Mouse (Mus musculus) stomach, embryonic 16.5 days (tissue): ENCODE data around the gene Fip1l1. TPM values are rescaled to one million over a fixed set of nuclear protein-coding genes. Genes with fewer than 3 reads are reported as not detected.

Experiments
- ATAC-seq: fragments of 200-750 bp; cut with Nextera tagmentation; 2 replicates; pipeline ENCODE4 v1.8.0; 2017; ENCODE audit warnings: moderate number of reproducible peaks, moderate TSS enrichment; ENCODE audit not compliant: insufficient read depth, low FRiP score
- H3K27ac ChIP-seq: fragments of 300-500 bp; sonication (generic); 2 replicates; pipeline ENCODE4 v1.5.1; 2014; ENCODE audit warnings: low read length
- H3K27me3 ChIP-seq: fragments of 300-500 bp; sonication (generic); 2 replicates; pipeline ENCODE4 v1.6.1; 2014; ENCODE audit warnings: low read length, control low read depth, mixed read lengths; ENCODE audit not compliant: control insufficient read depth, insufficient read depth
- H3K36me3 ChIP-seq: fragments of 300-500 bp; sonication (generic); 2 replicates; pipeline ENCODE4 v1.6.1; 2014; ENCODE audit warnings: low read length; ENCODE audit not compliant: control insufficient read depth, insufficient read depth
- H3K4me1 ChIP-seq: fragments of 300-500 bp; sonication (generic); 2 replicates; pipeline ENCODE4 v1.6.1; 2014; ENCODE audit warnings: low read length, control low read depth, mixed read lengths; ENCODE audit not compliant: control insufficient read depth, insufficient read depth
- H3K4me2 ChIP-seq: fragments of 300-500 bp; sonication (generic); 2 replicates; pipeline ENCODE4 v1.6.1; 2014; ENCODE audit warnings: low read depth, low read length, mixed read lengths
- H3K4me3 ChIP-seq: fragments of 300-500 bp; sonication (generic); replicated peaks from 2 replicates; pipeline ENCODE4 v1.5.1; 2014; ENCODE audit warnings: mild to moderate bottlenecking, low read length
- H3K9ac ChIP-seq: fragments of 300-500 bp; sonication (generic); 2 replicates; pipeline ENCODE4 v1.6.1; 2014; ENCODE audit warnings: low read length
- H3K9me3 ChIP-seq: fragments of 300-500 bp; sonication (generic); replicated peaks from 2 replicates; pipeline ENCODE4 v1.6.1; 2016; ENCODE audit warnings: low read length, control low read depth; ENCODE audit not compliant: control insufficient read depth
- WGBS: fragments of 180-500 bp; shearing (Covaris S2); extraction: QIAGEN DNeasy Blood & Tissue Kit; methylation state at CpG from one replicate; pipeline ENCODE4 v1.1.7; 2014; 5-methylcytosine and 5-hydroxymethylcytosine counted together
- polyA plus RNA-seq: library from polyadenylated mRNA; unstranded; fragments of >200 nt; fragmentation: Nextera tagmentation; extraction: Ambion mirVana; gene quantifications from 2 replicates; pipeline ENCODE4 v1.2.1, GENCODE M21; 2015

Fip1l1 gene
- polyA plus RNA-seq, 1 experiment from 2014 or later, result 61.8 TPM

DNA sequence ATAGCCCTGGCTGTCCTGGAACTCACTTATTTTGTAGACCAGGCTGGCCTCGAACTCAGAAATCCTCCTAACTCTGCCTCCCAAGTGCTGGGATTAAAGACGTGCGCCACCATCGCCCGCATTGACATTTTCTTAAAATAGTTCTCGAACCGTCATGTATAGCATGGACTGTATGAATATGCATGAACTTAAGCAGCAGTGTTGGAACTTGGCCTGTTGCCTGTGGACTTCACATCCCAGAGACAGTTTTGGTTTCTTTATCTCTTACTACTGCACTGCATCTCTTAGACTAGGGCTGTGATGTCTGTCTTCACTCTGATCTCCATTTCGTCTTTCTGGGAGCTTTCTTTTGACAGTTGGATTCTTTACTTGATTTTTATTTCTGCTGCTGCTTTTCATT, 14.3 kb downstream of the Fip1l1 start:
- Histone ChIP-seq H3K4me1 (no peaks in the 10 kb centered on the region), H3K27me3 (no peaks in the 10 kb centered on the region), H3K27ac (no peak overlapping the region), H3K4me2 (no peak overlapping the region), H3K9ac (no peak overlapping the region), H3K4me3 (no peak overlapping the region), H3K9me3 (no peaks in the 10 kb centered on the region), H3K36me3 (peaks cover 8% of the 10 kb centered on the region; the same call in 1 of the 2 replicates)
- 88% methylated on average over 8 of the region's 8 CpGs for WGBS
- ATAC-seq, result no peak

DNA sequence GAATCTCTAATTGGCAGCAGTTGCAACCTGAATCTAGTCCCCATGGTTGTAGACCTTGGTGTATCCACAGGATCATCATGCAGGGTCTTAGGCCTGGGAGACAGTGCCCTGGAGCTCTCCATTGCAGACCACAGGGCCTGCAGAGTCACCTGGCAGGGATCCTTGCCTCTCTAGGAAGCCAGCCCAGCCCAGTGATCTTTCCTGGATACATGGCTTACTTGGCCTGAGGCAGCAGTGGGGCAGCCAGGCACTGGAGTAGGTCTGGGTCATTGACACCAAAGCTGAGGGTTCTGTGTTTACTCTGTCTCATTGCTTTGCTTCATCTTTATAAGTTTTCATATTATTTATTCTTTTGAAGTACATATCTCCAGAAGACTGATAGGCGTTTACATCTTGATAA, 25.9 kb downstream of the Fip1l1 start:
- no peaks in the 10 kb centered on the region for H3K9me3 ChIP-seq
- H3K27ac ChIP-seq, result no peak overlapping the region
- 80% methylated on average over 1 of the region's 1 CpGs for WGBS
- H3K4me3 ChIP-seq, result no peak overlapping the region
- peaks cover 15% of the 10 kb centered on the region; the same call in 1 of the 2 replicates for H3K36me3 ChIP-seq
- no peaks in the 10 kb centered on the region for H3K4me1 ChIP-seq
- H3K9ac ChIP-seq, result no peak overlapping the region
- no peaks in the 10 kb centered on the region for H3K27me3 ChIP-seq
- no peak overlapping the region for H3K4me2 ChIP-seq
- ATAC-seq, result no peak

DNA sequence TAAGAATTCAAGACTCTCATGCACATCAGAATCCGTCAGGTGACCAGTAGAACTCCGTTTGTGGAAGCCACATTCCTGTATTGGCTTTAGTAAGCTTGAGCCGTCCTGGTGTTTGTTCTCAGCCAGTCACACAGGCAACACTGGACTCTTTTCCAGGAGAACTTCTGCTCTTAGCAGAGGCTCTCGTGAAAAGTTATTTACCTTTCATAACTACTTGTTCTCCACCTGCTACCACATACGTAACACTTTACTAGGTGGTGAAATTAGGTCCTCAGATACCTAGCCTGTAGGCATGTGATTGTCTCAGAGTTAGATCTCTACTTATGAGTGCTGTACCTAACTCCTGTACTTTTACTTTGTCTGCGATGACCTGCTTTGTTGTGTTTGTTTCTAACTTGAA, 36.5 kb downstream of the Fip1l1 start:
- Histone ChIP-seq H3K9ac (no peak overlapping the region), H3K27ac (no peak overlapping the region), H3K27me3 (no peaks in the 10 kb centered on the region), H3K4me2 (no peak overlapping the region), H3K4me3 (no peak overlapping the region), H3K4me1 (no peaks in the 10 kb centered on the region), H3K36me3 (peaks cover 17% of the 10 kb centered on the region), H3K9me3 (no peaks in the 10 kb centered on the region)
- WGBS, result 78% methylated on average over 6 of the region's 6 CpGs
- no peak for ATAC-seq

DNA sequence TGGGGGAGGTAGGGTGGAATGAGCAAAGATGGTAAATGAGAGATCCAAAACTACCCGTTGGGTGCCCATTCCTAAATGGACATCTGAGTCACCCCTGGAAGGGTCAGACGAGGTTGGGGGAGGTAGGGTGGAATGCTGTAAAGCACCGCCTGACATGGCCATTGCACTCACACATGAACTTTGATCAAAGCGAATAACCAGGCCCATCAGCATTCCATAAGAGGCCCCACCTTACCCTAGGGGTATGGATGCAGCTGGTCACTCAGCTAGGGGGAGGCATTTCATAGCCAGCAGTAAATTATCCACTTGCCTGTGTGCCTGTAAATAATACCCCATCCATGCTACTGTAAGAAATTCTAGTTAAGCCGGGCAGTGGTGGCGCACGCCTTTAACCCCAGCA, 53.9 kb downstream of the Fip1l1 start:
- Histone ChIP-seq H3K27me3 (no peaks in the 10 kb centered on the region), H3K9ac (no peak overlapping the region), H3K27ac (no peak overlapping the region), H3K9me3 (no peaks in the 10 kb centered on the region), H3K4me1 (no peaks in the 10 kb centered on the region), H3K4me2 (no peak overlapping the region), H3K4me3 (no peak overlapping the region), H3K36me3 (peaks cover 28% of the 10 kb centered on the region)
- WGBS, result 80% methylated on average over 7 of the region's 7 CpGs
- no peak for ATAC-seq

DNA sequence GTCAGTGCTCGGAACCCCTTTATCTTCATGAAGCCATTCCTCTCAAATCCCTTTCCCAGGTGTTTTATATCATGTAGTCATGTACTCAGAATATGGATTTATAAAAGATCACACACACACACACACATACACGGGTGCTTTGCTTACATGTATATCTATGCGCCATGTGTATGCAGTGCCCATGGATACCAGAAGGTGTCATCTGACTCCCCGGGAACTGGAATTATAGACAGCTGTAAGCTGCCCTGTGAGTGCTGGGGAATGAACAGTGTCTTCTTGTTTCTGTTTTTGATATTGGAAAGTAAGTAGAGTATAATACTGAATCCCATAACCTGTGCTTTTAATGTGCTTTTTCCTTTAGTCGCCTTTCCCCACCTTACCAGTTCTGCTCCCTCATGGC, 56.2 kb downstream of the Fip1l1 start:
- no peak overlapping the region for H3K9ac ChIP-seq
- WGBS, result 84% methylated on average over 5 of the region's 5 CpGs
- H3K27ac ChIP-seq, result no peak overlapping the region
- no peak overlapping the region for H3K4me2 ChIP-seq
- peaks cover 23% of the 10 kb centered on the region for H3K36me3 ChIP-seq
- no peaks in the 10 kb centered on the region for H3K27me3 ChIP-seq
- no peak overlapping the region for H3K4me3 ChIP-seq
- no peaks in the 10 kb centered on the region for H3K9me3 ChIP-seq
- no peaks in the 10 kb centered on the region for H3K4me1 ChIP-seq
- ATAC-seq, result no peak

DNA sequence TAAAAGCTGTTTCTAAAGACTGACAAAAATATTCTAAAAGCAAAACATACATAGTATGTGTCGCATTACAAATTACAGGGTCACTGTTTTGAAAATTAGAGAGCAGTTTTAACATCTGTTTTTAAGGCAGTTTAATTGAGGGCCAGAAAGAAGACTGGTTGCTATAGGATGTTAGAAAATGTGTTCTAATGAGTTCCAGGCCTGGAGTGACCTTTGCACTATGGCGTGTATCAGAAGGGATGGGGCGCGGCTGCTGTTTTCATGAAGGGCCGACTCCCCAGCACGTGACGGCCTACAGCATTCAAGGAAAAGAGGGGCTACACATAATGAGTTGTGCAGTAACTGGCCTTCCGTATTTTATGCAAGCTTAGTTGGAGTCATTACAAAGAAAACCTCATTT, 57.9 kb downstream of the Fip1l1 start:
- H3K36me3 ChIP-seq, result peaks cover 23% of the 10 kb centered on the region
- H3K4me1 ChIP-seq, result no peaks in the 10 kb centered on the region
- ATAC-seq, result no peak
- no peak overlapping the region for H3K27ac ChIP-seq
- no peak overlapping the region for H3K9ac ChIP-seq
- H3K4me3 ChIP-seq, result no peak overlapping the region
- no peaks in the 10 kb centered on the region for H3K27me3 ChIP-seq
- no peak overlapping the region for H3K4me2 ChIP-seq
- no peaks in the 10 kb centered on the region for H3K9me3 ChIP-seq
- 79% methylated on average over 8 of the region's 8 CpGs for WGBS

DNA sequence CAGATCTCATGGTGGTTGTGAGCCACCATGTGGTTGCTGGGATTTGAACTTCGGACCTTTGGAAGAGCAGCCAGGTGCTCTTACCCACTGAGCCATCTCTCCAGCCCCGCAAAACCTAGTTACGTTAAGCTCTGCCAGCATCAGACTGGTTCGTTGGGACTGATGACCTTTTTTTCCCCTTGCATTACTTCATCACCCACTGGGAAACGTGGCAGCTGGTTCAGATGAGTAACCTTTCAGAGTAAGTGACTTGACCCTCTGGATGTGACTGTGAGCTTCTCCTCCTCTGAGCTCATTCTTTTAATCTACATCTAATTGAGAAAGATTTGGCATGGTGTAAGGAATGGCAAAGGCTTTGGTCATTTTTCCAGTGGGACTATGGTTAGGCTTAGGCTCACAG, 64.8 kb downstream of the Fip1l1 start:
- Histone ChIP-seq H3K4me3 (no peak overlapping the region), H3K9ac (no peak overlapping the region), H3K4me2 (no peak overlapping the region), H3K4me1 (no peaks in the 10 kb centered on the region), H3K27ac (no peak overlapping the region), H3K9me3 (no peaks in the 10 kb centered on the region), H3K36me3 (peaks cover 5% of the 10 kb centered on the region; the same call in 1 of the 2 replicates), H3K27me3 (no peaks in the 10 kb centered on the region)
- no peak for ATAC-seq
- 72% methylated on average over 5 of the region's 5 CpGs for WGBS

DNA sequence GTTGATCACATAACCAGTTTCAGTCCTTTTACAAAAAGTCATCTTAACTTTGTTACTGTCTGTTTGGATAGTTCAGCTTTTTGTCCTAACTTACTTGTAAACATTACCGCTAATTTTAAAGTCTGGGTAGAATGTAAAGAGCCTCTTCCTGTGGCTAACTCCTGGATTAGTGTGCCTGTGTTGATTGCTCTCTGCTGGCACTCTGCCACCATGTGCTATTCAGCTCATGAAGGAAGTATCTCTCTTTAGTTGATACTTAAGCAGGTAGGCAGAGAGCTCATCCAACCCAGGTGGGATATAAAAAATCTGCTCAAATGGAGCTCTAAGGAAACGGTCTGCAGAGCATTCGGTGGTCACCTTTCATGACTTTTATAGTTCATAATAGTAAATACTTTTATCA, 65.9 kb downstream of the Fip1l1 start:
- H3K9me3 ChIP-seq, result no peaks in the 10 kb centered on the region
- ATAC-seq, result no peak
- WGBS, result 56% methylated on average over 3 of the region's 3 CpGs
- H3K27me3 ChIP-seq, result no peaks in the 10 kb centered on the region
- H3K4me3 ChIP-seq, result no peak overlapping the region
- no peak overlapping the region for H3K4me2 ChIP-seq
- H3K27ac ChIP-seq, result no peak overlapping the region
- no peaks in the 10 kb centered on the region for H3K4me1 ChIP-seq
- H3K9ac ChIP-seq, result no peak overlapping the region
- H3K36me3 ChIP-seq, result peaks cover 5% of the 10 kb centered on the region; the same call in 1 of the 2 replicates

DNA sequence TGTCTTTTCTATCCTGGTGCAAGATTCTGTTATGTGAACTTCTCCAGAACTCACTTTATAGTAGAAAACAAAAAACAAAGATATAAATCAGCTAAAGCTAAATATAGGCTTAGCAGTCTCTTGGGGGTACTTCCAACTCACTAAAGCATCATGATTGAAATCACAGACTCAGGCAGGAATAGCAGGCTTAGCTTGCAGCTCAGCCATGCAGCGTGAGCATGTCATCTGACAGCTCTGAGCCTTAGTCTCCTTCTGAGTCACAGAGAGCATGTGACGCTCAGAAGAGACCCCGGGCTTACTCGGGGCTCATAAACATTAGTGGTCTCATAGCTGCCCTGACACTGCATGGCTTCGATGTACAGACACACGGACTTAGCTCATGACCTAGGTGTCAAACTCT, 66.7 kb downstream of the Fip1l1 start:
- Histone ChIP-seq H3K27me3 (no peaks in the 10 kb centered on the region), H3K4me2 (no peak overlapping the region), H3K9ac (no peak overlapping the region), H3K4me3 (no peak overlapping the region), H3K9me3 (no peaks in the 10 kb centered on the region), H3K27ac (no peak overlapping the region), H3K4me1 (no peaks in the 10 kb centered on the region), H3K36me3 (peaks cover 5% of the 10 kb centered on the region; the same call in 1 of the 2 replicates)
- WGBS, result 68% methylated on average over 6 of the region's 6 CpGs
- no peak for ATAC-seq

DNA sequence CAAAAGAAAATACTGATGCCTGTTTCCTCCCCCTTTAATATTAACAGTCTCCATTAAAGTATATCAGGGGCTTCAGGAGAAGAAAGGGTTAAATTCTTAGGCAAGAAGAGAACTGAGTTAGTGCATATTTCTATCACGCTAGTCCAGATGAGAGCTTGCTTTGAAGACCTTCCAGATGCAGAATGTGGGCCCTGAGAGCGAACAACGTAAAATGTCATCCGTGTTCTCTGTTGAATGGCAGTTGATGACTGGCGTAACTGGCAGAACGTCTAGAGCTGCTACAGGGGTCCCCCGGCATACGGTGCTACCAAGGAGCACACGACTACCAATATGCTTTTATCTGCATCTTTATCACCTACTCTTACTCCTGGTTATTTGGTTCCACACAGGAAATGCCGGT, 67.1 kb downstream of the Fip1l1 start:
- Histone ChIP-seq H3K4me3 (no peak overlapping the region), H3K4me2 (no peak overlapping the region), H3K4me1 (no peaks in the 10 kb centered on the region), H3K36me3 (peaks cover 5% of the 10 kb centered on the region; the same call in 1 of the 2 replicates), H3K27me3 (no peaks in the 10 kb centered on the region), H3K27ac (no peak overlapping the region), H3K9me3 (no peaks in the 10 kb centered on the region), H3K9ac (no peak overlapping the region)
- 82% methylated on average over 10 of the region's 10 CpGs for WGBS
- no peak for ATAC-seq
